Mouse (Mus musculus) liver, adult 2 months (tissue): ENCODE results near the gene Hic1.

Source experiments
- CTCF ChIP-seq: fragments of 200-500 bp; IDR thresholded peaks from 2 replicates; pipeline ENCODE4 v1.5.1; 2011; ENCODE audit warnings: low read depth, low read length, control low read depth
- POLR2A ChIP-seq: fragments of 200-500 bp; IDR thresholded peaks from 2 replicates; pipeline ENCODE4 v1.6.1; 2011; ENCODE audit warnings: low read length, control low read depth; ENCODE audit not compliant: insufficient read depth; ENCODE audit errors: extremely low read depth

GRCm38 (mm10) chr11:75156416-75156815, 12.9 kb downstream of the Hic1 start:
- TF ChIP-seq CTCF (no peak), POLR2A (no peak)
